In the genomic region with DNA sequence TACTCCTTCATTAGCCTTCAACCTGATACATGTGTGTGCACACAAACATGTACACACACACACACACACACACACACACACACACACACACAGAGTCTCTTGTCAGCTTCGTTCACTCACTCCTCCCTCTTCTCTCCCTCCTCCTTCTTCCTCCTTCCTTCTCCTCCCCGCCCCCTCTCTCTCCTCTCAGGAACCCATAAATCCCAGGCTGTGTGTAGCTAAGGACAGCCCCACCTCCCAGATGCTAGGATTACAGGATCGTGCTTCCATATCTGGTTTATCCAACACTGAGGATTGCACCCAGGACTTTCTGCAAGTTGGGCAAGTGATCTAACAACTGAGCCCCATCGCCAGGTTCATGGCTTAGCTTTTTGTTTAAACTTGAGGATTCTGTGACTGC, we compare ENCODE assay signal across 14 mouse cellular contexts. TPM values are rescaled to one million over a fixed set of nuclear protein-coding genes. Genes with fewer than 3 reads are reported as not detected.
"Had no signal": no experiment of that assay in that cellular context is flagged by ENCODE, and none has a peak within 500 bp of the region (broad histone marks: within the 10 kb centered on the region; RNA-seq: fewer than 3 reads in every experiment).

No protein-coding gene starts in this region.

- H3K36me3 ChIP-seq: limb, embryonic 13.5 days; midbrain, embryonic 15.5 days; neural tube, embryonic 13.5 days had no signal

- H3K27ac ChIP-seq: limb, embryonic 13.5 days; liver, embryonic 14.5 days; midbrain, embryonic 15.5 days; neural tube, embryonic 13.5 days had no signal

- H3K4me2 ChIP-seq: limb, embryonic 13.5 days; midbrain, embryonic 11.5 days; midbrain, embryonic 15.5 days; neural tube, embryonic 13.5 days had no signal

- H3K27me3 ChIP-seq: limb, embryonic 13.5 days; midbrain, embryonic 15.5 days; neural tube, embryonic 13.5 days had no signal

- ATAC-seq: midbrain, embryonic 15.5 days had no signal

- DNase-seq: kidney, adult 11 months; kidney, postnatal 25 days; layer of hippocampus, adult 9-11 months; layer of hippocampus, postnatal 36 days; lung, adult 18-20 months; lung, postnatal 36 days; right cerebral cortex, postnatal 14 days; thymus, postnatal 36 days had no signal

- H3K9me3 ChIP-seq: limb, embryonic 13.5 days; midbrain, embryonic 15.5 days; neural tube, embryonic 13.5 days had no signal

- H3K9ac ChIP-seq: limb, embryonic 13.5 days; liver, embryonic 14.5 days; midbrain, embryonic 15.5 days; neural tube, embryonic 13.5 days had no signal

- H3K4me3 ChIP-seq: limb, embryonic 13.5 days; midbrain, embryonic 15.5 days; neural tube, embryonic 13.5 days had no signal

RNA-seq across cellular contexts. Expression of gene Unc5cl, which starts 59.9 kb away (rescaled TPM):
- total RNA-seq: liver, adult 2 months had no signal
- polyA plus RNA-seq: midbrain, embryonic 11.5 days had no signal
